ENCODE assay signal across 18 mouse cellular contexts in genomic region chr4:140688044-140688825, GRCm38 (mm10). TPM values are rescaled to one million over a fixed set of nuclear protein-coding genes. Genes with fewer than 3 reads are reported as not detected.
DNase-seq lines count a peak whose midpoint lies in the region; ATAC-seq and TF ChIP-seq lines count a peak whose summit lies in the region.
"Had no signal": no experiment of that assay in that cellular context is flagged by ENCODE, and none has a peak within 500 bp of the region (broad histone marks: within the 10 kb centered on the region; RNA-seq: fewer than 3 reads in every experiment).

No protein-coding gene starts in this region.

- no peak overlapping the region for H3K4me2 ChIP-seq in liver, embryonic 14.5 days (ENCODE audit: low read depth)
- H3K4me2 ChIP-seq: embryonic facial prominence, embryonic 13.5 days had no signal

- no peak for TF ChIP-seq CTCF in gastrocnemius, adult 2 months (IDR thresholded peaks at IDR 0.05)
- no peak for TF ChIP-seq CTCF in liver, embryonic 14.5 days (IDR thresholded peaks at IDR 0.05; ENCODE audit: low read depth)

- H3K4me1 ChIP-seq in liver, embryonic 14.5 days (replicated peaks; ENCODE audit: control insufficient read depth in 2 of 2, insufficient read depth in 2 of 2, low read length in 1 of 2) = peaks cover 53 to 63% of the 10 kb centered on the region in 2 experiments

- no peaks in the 10 kb centered on the region for H3K27me3 ChIP-seq in liver, embryonic 14.5 days (ENCODE audit: control insufficient read depth, insufficient read depth, low read length)

- 52% methylated on average over 12 of the region's 12 CpGs for WGBS in liver, embryonic 14.5 days (ENCODE audit: insufficient replicate concordance)

- H3K9ac ChIP-seq in liver, embryonic 14.5 days (replicated peaks) = no peak overlapping the region
- H3K9ac ChIP-seq: embryonic facial prominence, embryonic 13.5 days had no signal

- intact Hi-C loops in gastrocnemius, adult 2 months (cut with DNase I) = no loop called here
- intact Hi-C loops in left cerebral cortex, postnatal 4 days (cut with DNase I) = no loop called here

- no peaks in the 10 kb centered on the region for H3K36me3 ChIP-seq in liver, embryonic 14.5 days (replicated peaks; ENCODE audit: control insufficient read depth, insufficient read depth, low read depth)
- H3K36me3 ChIP-seq: embryonic facial prominence, embryonic 13.5 days; limb, embryonic 10.5 days had no signal

- H3K9me3 ChIP-seq in liver, embryonic 14.5 days (ENCODE audit: control insufficient read depth, low read length) = no peaks in the 10 kb centered on the region
- H3K9me3 ChIP-seq: embryonic facial prominence, embryonic 13.5 days; limb, embryonic 10.5 days had no signal

- no peak for TF ChIP-seq EP300 in liver, embryonic 14.5 days (IDR thresholded peaks at IDR 0.05; ENCODE audit: low read depth)

- no peak overlapping the region for H3K27ac ChIP-seq in gastrocnemius, adult 2 months
- H3K27ac ChIP-seq in liver, embryonic 14.5 days = peak overlapping the region; percentile 29; the same call in 1 of the 2 replicates
- H3K27ac ChIP-seq: embryonic facial prominence, embryonic 13.5 days; heart, adult 2 months; limb, embryonic 10.5 days had no signal

- peak; percentile 35 for DNase-seq in gastrocnemius, adult 2 months
- DNase-seq in gastrocnemius, postnatal 4 days (ENCODE audit: low spot score in 2 of 2) = no peak
- DNase-seq in 3134 (ENCODE audit: extremely low read depth, insufficient read length, low spot score) (peak; percentile 78), MN1 (ENCODE audit: low spot score) (peak; percentile 54)
- no peak for DNase-seq in liver, embryonic 14.5 days (ENCODE audit: low read depth in 3 of 3, low spot score in 3 of 3)
- no peak for DNase-seq in left cerebral cortex, postnatal 4 days
- DNase-seq in right cerebral cortex, postnatal 25 days = no peak
- DNase-seq: cerebellum, postnatal 10 days; heart, adult 2 months; heart, postnatal 4 days; kidney, adult 11 months; lung, postnatal 36 days; spleen, adult 18-20 months had no signal

- ATAC-seq in liver, embryonic 14.5 days (ENCODE audit: insufficient read depth) = no peak
- no peak for ATAC-seq in activated CD4-positive, CD25-positive, alpha-beta regulatory T cell, adult 4 months
- ATAC-seq: forebrain, embryonic 16.5 days had no signal

- H3K4me3 ChIP-seq in gastrocnemius, adult 2 months = no peak overlapping the region
- H3K4me3 ChIP-seq in liver, embryonic 14.5 days (ENCODE audit: insufficient read depth in 1 of 2, low read depth in 2 of 2, low read length in 2 of 2) = no peak overlapping the region
- H3K4me3 ChIP-seq: embryonic facial prominence, embryonic 13.5 days; heart, adult 2 months; limb, embryonic 10.5 days had no signal

RNA-seq across cellular contexts. Expression of gene Rcc2, which starts 12.1 kb away (rescaled TPM):
- total RNA-seq in gastrocnemius, adult 2 months (2021) = 1 to 10 TPM; 5.9 to 8.8 TPM
- total RNA-seq in gastrocnemius, postnatal 4 days (2021) = 10 to 100 TPM; 43.3 to 44.1 TPM
- 44.0 and 50.3 TPM in 2 replicates for polyA plus RNA-seq in liver, embryonic 14.5 days (2012; rRNA removed)
- polyA plus RNA-seq in liver, embryonic 14.5 days (2014; fragmentation: Nextera tagmentation; extraction: Ambion mirVana) = 16.5 and 27.6 TPM in 2 replicates
- 10 to 100 TPM; 59.4 to 63.3 TPM for total RNA-seq in left cerebral cortex, postnatal 4 days (2021)
- 10 to 100 TPM; 17.6 to 22.8 TPM for polyA plus RNA-seq in activated CD4-positive, CD25-positive, alpha-beta regulatory T cell, adult 4 months (2017; shearing (Covaris generic))

RNA-seq across cellular contexts. Expression of gene Arhgef10l, which starts 22.4 kb away (rescaled TPM):
- 10 to 100 TPM; 50.9 to 66.3 TPM for total RNA-seq in gastrocnemius, adult 2 months (2021)
- total RNA-seq in gastrocnemius, postnatal 4 days (2021) = 10 to 100 TPM; 53.6 to 54.6 TPM
- polyA plus RNA-seq in liver, embryonic 14.5 days (2012; rRNA removed) = 2.4 and 2.8 TPM in 2 replicates
- 2.1 and 2.5 TPM in 2 replicates for polyA plus RNA-seq in liver, embryonic 14.5 days (2014; fragmentation: Nextera tagmentation; extraction: Ambion mirVana)
- 10 to 100 TPM; 50.6 to 52.0 TPM for total RNA-seq in left cerebral cortex, postnatal 4 days (2021)
- polyA plus RNA-seq in activated CD4-positive, CD25-positive, alpha-beta regulatory T cell, adult 4 months (2017; shearing (Covaris generic)) = not detected

RNA-seq across cellular contexts. Expression of gene Padi6, which starts 54.2 kb away (rescaled TPM):
- not detected for total RNA-seq in gastrocnemius, adult 2 months (2021)
- under 1 TPM in 1 of 2 experiments, not detected in 1; 0.10 TPM for total RNA-seq in gastrocnemius, postnatal 4 days (2021)
- polyA plus RNA-seq in liver, embryonic 14.5 days (2012; rRNA removed) = not detected in 2 replicates
- polyA plus RNA-seq in liver, embryonic 14.5 days (2014; fragmentation: Nextera tagmentation; extraction: Ambion mirVana) = not detected in 2 replicates
- total RNA-seq in left cerebral cortex, postnatal 4 days (2021) = 1 to 10 TPM in 1 of 2 experiments, under 1 TPM in 1; 0.42 to 1.4 TPM
- not detected for polyA plus RNA-seq in activated CD4-positive, CD25-positive, alpha-beta regulatory T cell, adult 4 months (2017; shearing (Covaris generic))
- total RNA-seq: heart, adult 2 months; heart, postnatal 4 days; monocyte, adult 5-6 weeks had no signal
- polyA plus RNA-seq: embryonic facial prominence, embryonic 13.5 days; forebrain, embryonic 16.5 days; heart, adult 2 months; limb, embryonic 10.5 days had no signal

Comparison
In these comparisons a context has a peak if more than half of its experiments do, and no peak if none do; other contexts are left out.
1. DNase-seq: peak in gastrocnemius, adult 2 months (single experiment), 3134 (single experiment) and MN1 (single experiment); none in gastrocnemius, postnatal 4 days (0 of 2), liver, embryonic 14.5 days (0 of 3), left cerebral cortex, postnatal 4 days (single experiment) and right cerebral cortex, postnatal 25 days (single experiment).
2. RNA of gene Rcc2, which starts 12.1 kb away (total RNA-seq): 59.4 to 63.3 TPM in left cerebral cortex, postnatal 4 days and 43.3 to 44.1 TPM in gastrocnemius, postnatal 4 days; 5.9 to 8.8 TPM in gastrocnemius, adult 2 months; every median in the first group is over 4 times any median in the second.